Mouse (Mus musculus): ENCODE measurements at regions not wholly inside any gene's neighbourhood (a gene's known extent, or its start where the extent isn't known, plus 50 kb on each side); places are given as distances from the start of the nearest gene placed in this dataset.
A peak's percentile ranks its signal among the peaks of the same experiment; 100 is the strongest.

DNA sequence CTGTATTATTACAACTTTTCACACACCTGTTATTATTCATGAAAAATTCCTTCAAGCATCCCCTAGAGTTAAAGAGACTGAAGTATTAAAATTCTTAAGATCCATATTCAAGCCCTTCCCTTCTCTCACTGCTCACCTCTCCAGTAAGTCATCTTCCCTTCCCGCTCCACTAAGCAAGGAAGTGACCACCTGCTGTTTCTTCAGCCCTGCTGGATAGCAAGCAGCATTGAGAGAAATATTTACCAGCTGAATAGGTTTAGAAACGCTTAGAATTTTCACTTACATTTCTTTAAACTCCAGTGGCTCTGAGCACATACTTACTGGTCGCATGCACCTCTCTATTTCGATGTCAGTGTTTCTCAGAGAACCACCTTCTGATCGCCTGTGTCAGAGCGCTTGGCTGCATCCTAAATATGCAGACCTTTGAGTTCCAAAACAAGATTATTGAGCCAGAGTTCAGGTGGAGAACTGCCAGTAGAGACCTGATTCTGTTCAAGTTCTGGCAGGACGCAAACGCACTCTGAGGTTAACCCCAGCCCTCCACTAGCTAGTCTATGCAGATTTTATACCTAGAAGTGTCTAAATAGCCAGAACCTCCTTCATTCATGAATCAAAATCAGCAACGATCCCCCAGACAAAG is 314.9 kb downstream of the Mllt3 start:
- DNase-seq (ENCODE audit: low spot score in 2 of 2) = no peak

DNA sequence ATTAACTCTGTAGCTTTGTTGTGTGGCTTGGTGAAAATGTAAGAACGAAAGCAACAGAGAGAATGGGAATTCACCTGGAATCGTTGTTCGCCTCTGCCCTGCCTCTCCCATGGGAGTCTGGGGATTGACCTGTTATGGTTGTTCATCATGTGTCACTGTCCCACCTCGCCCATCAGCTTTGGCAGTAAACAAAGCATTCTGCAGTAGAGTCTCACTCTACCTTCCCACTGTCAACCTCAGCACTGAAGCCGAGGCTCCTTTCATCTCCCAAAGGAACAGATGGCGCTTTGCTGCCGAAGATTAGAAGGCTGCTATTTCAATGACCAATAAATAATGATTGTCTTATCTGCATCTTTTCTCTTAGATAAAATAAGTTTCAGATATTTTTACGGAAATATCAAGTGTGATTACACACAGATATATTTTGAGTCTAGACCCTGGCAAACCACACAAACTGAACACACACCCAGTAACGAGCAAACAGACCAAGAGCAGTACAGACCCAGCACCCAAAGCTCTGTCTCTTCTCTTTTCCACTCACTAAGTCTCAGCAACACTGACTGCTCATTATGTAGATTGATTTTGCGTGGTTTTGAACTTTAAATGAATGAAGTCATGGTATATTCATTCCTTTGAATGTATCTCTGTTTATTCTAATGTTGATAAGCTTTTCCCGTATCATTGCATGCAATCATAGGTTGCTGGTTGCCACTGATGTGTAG is 317.8 kb downstream of the Mllt3 start:
- no peak for DNase-seq (ENCODE audit: low spot score in 2 of 2)

DNA sequence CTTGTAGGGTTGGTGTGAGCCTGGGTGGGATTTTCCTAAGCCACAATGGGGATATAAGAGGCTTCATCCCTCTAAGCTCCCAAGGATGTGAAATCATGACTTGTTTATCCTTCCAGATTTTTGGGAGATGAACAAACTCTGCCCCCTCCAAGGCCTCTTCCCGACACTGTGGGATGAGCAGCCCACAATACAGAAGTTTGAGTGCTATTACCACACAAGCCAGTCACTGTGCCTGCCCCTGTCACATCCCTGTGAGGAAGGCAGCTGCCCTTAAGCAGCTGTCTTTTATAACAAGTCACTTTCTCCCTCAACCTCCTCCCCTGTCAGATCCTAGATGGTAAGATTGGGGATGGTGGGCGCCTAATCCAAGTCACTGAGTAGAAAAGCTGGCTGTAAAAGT is 320.5 kb downstream of the Mllt3 start:
- DNase-seq (ENCODE audit: low spot score in 2 of 2) = no peak

DNA sequence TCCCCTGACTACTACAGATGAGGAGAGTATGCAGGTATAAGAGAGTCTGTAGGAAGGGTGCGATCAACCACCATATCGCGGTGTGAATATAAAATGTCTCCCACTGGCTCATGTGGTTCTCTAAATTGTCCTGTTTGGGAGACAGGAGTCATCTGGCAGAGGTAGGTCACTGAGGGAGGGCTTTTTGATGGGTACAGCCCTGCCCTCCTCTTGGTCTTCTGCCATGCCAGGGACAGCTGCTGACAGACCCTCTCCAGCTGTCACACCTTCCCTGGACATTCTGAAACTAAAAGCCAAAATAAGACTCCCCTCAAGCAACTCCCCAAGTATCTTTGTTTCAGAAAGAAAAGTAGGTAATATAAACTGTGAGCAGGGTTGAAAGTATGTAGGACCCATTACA is 320.9 kb downstream of the Mllt3 start:
- DNase-seq (ENCODE audit: low spot score in 2 of 2) = no peak

DNA sequence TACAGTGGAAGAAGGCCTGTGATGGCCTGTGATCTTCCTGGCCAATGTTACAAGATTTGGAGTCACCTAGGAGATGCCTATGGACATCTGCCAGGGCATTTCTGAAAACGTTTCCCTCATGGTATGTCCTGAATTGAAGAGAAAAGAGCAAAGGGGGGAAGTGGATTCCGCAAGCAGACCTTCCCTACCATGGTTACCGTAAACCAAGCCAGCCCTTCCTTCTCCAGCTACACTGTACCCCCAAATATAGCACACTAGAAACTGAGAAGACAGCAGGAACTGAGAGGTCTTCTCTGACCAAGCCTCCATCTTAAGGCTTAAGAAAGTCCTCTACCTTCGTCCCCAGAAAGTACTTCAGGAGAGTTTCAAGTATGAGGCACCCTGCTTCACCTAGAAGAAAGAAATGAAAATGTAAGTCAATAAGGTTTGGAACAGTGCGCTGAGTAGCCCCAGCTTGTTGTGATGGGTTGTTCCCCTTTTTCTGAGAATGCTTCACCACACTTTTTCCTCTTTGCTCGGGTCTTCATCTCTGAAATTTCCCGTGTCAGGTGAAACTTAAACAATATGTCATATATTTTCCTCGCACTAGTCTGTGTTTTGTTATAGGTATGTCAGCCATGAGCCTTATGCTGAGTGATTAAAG is 321.9 kb downstream of the Mllt3 start:
- no peak for DNase-seq (ENCODE audit: low spot score in 2 of 2)

DNA sequence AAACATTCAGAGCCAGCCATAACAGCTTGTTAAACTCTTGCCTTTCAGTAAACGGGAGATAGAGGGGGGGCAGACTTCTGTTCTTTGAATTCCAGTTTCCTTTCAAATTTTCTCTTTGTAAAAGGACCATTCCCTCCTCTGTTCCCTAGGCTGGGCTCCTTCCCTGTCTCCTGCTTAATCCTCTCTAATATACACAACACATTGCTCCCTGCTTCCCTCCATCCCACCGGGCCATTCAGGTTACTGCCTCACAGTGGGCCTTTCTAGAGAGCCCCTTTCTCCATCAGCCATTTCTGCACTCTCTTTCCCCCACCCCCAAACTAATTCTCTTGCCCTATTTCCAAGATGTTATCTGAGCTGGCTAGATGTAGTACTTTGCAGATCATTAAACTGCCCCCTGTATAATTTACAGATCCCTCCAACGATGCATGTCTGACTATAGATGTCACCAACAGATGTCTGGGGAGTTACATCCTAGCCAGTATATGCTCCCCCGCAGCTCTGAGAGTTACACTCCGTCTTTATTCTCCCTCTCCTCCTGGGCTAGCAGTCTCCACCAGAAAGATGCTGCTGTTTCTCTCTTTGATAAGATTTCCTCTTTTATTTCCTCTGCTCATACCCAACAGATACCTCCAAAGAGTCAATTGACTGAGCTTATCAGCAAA is 324.1 kb downstream of the Mllt3 start:
- no peak for DNase-seq (ENCODE audit: low spot score in 2 of 2)

DNA sequence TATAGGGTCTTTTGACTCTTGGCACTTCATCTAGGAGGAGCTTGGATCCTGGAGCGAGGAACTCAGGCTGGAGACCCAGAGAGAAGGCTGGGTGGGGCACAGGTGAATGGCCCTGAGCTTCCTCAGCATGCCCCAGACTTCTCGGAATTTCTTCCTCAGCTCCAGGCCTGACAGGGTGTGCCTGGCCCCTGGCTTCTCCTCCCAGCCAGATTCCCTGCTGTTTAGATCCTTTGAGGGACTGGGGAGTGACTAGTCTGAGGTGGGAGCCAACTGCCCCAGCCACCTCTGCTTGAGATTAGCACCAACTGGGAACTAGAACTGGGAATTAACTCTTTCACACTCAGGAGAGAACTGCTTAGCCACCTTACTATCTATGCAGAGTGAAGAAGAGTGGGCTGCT is 325.8 kb downstream of the Mllt3 start:
- DNase-seq (ENCODE audit: low spot score in 2 of 2) = no peak

DNA sequence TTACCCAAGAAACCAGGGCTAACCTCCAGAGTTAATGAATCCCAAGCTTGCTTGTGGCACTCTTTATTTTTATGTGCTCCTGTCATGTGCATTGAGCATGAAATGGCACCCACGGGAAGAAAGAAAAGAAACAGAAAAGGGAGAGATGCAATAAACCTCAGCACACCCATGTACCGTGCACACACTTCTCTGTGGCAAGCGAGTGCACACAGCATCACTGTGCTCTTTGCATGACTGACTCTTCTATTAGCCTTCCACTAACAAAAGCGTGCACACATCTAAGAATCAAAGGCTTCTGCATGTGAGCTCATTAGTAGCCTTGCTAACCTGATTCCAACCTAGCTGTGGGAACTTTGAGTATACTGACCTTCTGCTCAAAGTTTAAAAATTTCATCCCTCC is 330.3 kb downstream of the Mllt3 start:
- no peak for DNase-seq (ENCODE audit: low spot score in 2 of 2)

DNA sequence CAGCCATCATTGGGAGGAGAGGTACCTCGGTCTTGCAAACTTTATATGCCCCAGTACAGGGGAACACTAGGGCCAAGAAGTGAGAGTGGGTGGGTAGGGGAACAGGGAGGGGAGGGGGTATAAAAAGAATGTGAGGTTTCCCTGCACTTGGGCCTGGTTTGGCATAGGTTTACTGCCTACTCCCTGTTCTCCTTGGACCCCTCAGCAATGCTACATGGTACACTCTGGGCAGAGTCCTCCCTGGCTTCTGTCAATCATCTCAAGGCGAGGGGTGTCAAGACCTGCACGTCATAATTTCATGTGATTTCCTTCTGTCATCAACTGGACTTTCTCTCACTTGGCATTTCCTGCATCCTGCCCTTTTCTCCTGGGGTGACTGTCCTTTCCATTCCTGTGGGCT is 330.9 kb downstream of the Mllt3 start:
- no peak for DNase-seq (ENCODE audit: low spot score in 2 of 2)

DNA sequence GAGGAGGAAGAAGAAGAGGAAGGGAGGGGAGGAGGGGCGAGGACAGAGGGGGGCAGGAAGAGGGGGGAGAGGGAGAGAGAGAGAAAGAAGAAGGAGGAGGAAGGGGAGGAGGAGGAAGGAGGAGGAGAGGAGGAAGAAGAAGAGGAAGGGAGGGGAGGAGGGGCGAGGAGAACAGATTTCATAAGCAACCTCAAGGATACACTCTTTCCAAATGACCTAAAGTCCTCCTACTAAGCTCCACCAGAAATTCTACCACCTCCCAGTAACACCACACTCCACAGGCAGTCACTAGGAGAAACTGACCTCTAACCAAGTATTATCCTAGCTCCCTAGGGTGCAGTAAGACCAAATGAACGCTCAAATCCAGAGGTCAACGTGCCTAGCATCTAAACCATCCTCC is 332.1 kb downstream of the Mllt3 start:
- DNase-seq (ENCODE audit: low spot score in 2 of 2) = peak in 1 of 2 experiments; percentile 18

DNA sequence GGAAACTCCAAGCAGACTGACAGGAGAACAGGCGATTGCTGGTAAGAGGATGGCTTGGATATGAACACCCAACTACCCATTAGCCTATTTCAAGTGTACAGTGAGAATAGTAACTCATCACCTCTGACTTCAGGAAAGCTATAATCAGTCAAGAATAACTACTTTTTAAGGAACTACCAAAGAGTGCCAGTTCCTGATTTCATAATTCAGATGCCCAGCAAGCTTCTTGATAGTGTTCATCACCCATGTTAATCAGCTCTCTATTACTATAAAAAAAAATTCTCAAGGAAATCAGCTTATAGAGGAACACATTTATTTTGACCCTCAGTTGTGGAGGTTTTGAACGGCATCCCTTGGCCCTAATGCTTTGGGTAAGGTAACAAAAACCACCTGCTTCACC is 332.7 kb downstream of the Mllt3 start:
- no peak for DNase-seq (ENCODE audit: low spot score in 2 of 2)

DNA sequence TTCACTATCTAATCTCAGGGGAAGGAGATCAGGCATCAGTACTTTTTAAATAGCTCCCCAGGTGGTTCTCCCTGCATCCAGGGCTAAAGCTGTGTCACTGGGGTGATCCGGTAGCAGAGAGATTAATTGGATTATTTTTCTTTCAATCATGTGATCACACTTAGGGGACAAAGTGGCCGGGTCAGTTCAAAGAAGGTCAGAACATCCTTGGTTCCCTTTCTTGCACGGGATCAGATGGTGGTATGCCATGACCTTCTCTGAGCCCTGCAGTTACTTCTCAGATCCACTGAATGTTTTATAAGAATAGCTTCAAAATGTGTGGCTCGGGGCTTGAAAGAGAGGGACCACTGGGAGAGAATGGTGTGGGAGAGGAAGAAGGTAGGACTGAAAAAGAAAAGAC is 333.6 kb downstream of the Mllt3 start:
- DNase-seq (ENCODE audit: low spot score in 2 of 2) = no peak

DNA sequence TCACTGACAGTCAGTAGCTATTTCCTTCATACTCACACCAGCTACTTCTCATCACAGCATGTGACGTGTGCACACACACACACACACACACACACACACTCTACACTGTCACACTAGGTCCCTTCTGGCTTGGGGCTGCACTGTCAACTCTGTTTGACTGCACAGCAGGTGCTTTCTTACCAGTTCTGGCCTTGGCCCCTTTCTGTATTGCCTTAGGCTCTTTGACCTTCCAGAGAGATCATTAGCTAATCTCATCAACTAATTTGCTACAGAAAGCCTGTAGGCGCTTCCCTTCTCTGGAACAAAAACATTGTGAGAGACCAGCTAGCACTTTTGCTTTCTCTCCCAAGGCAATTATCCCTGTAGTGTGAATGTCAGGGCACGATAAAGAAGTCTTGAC is 334.4 kb downstream of the Mllt3 start:
- no peak for DNase-seq (ENCODE audit: low spot score in 2 of 2)

DNA sequence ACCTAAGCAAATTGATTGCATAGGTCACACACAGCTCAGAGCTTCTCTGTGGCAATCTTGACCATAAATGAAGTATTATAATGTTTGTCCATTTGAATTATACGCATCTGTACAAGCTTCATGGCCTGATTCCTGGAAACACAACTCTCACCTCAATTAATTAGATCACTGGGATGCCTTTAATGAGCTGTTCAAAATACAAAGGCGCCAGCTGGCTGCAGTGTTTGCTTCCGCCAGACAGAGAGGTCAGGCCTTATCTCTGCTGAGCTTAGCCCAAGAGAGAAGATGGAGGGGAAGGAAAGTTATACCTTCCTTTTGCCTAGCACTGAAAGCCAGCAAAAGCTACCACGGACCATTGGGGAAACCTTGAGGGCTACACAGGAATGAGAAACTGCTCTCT is 336.2 kb downstream of the Mllt3 start:
- DNase-seq (ENCODE audit: low spot score in 2 of 2) = no peak

DNA sequence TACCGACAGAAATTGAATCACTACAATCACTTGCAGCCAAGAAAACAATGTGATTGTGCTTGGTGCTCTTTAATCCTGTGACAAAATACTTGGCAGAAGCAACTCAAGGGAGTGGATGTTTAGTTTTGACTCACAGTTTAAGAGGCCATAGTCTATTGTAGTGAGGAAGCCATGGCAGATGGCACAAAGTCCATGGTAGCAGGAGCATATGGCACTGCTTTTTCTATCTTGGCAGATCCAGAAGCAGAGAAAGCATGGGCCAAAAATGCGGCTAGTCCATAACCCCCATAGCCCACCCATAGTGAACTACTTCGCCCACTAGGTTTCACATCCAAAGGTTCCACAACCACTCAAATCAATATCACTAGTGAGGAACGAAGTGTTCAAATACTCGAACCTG is 337.4 kb downstream of the Mllt3 start:
- no peak for DNase-seq (ENCODE audit: low spot score in 2 of 2)

DNA sequence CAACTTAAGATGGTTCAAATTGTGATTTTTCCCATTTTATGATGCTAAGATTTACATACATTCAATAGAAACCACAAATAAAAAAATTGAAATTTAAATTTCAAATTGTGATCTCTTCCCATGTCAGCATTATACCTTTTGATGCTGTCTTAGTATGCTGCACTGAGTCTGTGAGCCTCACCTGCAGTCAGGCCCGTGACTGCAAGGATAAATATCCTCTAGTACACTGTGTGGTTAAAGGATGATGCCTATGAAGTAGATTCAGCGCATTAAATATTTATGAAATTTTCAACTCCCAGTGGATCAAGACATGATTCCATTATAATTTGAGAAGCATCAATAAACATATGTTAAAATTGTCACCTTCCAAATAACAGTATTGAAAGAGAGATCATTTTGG is 340.4 kb downstream of the Mllt3 start:
- no peak for DNase-seq (ENCODE audit: low spot score in 2 of 2)

DNA sequence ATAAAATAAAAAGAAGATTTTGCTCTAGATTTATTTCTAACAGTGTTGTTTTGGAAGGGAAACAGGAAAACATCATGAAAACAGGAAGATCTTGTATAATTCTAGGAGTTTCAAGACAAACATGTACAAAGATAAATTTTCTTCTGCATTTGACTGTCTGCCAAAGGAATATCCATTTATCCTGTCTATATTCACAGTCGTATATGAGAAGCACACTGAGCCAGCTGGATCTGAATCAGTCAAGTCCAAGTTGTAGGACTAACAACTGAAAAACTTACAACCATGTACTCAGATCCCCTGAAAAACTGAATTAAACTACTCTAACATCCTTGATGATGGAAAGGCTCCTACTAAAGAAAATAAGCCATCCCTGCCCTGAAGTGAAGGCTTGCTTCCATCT is 348.2 kb downstream of the Mllt3 start:
- DNase-seq (ENCODE audit: low spot score in 2 of 2) = no peak

DNA sequence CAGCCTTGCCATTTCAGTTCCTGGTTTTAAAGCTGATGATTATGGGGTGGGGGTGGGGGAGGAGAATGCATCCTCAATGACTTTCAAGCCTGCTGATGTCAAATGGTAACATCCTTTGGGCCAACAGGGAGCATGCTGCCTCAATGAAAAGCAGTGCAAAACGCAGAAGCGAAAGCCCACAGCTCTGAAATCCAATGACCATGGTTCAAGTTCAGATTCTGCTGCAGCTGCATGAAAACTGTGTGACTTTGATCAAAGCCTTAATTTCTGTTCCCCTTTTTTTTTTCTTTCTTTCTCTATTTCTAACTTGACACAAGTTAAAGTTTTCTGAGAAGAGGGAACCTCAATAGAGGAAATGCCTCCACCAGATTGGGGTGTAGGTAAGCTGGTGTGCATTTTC is 350.4 kb downstream of the Mllt3 start:
- no peak for DNase-seq (ENCODE audit: low spot score in 2 of 2)

DNA sequence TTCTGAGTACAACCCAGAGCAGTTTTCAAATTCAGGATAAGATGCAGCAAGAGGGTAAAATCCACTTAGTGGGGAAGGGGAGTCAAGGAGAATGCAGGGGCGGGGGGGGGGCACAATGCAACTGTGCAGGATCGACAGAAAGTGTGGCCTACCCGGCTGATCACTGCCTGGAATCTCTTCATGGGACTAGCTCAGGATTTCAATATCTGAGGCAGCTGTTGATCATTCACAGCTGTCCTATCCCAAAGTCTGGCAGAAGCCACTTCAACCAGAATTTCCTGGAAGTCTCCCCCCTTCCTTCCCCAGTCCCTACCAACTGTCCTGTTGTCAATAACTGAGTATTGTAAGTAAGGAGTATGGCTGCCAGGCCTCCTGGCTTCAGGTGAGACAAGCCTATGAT is 362.1 kb downstream of the Mllt3 start:
- no peak for DNase-seq (ENCODE audit: low spot score in 2 of 2)

DNA sequence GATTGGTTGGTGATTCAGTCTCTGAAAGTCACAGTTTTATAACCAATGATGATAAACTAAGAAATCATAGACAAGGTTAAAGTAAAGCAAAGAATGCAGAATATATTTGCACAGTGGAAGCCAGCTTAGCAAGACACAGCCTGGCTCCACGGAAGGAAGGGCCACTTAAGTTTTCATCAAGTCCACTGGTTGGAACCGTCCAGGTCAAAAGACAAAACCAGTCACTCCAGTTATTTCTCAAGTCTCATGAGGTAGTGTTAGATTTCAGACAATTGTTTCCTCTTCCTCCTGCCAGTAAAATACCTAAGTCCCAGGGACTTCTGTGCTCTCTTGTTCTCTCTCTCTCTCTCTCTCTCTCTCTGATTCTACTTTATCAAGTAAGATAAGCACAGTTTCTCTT is 363.0 kb downstream of the Mllt3 start:
- no peak for DNase-seq (ENCODE audit: low spot score in 2 of 2)

DNA sequence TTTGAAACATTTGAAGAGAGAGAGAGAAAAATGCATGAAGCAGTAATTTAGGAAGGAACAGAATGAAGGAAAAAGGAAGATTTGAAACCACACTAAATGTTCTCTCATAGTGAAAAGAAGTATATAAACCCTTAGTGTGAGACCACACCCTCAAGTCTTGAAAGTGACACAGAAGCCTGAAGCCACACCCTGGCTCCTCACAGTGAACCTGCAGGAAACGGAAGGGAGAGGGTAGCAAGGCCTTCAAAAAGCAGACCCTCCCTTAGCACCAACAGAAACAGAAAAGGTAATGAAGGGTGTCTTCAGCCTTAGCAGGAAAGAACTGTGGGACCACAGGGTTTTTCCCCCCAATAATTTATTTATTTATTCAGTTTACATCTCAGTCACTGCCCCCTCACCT is 363.7 kb downstream of the Mllt3 start:
- DNase-seq (ENCODE audit: low spot score in 2 of 2) = no peak

DNA sequence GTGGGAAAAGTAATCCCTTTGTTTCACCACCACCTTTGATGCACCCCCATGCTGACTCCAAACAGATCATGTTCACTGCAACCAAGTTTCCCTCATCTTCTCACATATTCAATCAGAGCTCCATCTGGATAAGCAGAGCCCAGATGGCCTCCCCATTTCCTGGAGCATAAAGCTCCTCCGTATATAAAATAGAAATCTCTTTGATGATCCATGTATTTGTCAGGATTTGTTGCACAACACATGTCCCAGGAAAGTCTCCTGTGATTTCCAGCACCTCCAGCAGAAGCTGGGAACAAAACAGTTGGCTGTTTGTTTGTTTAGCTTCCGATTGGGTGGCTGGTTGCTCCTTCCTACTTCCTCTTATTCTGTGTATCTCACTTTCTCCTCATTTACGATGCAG is 364.9 kb downstream of the Mllt3 start:
- DNase-seq (ENCODE audit: low spot score in 2 of 2) = no peak
